Mouse (Mus musculus): ENCODE measurements around the gene Nrg4. TPM values are rescaled to one million over a fixed set of nuclear protein-coding genes. Genes with fewer than 3 reads are reported as not detected.
A peak's percentile ranks its signal among the peaks of the same experiment; 100 is the strongest.

The Nrg4 gene
- total RNA-seq (2021): under 1 TPM; 0.33 to 0.45 TPM
- long read RNA-seq, partial matches to known transcripts: 0 of 1 reads
- long read RNA-seq, other reads (novel, unspliced or antisense): 1 of 1 reads

DNA sequence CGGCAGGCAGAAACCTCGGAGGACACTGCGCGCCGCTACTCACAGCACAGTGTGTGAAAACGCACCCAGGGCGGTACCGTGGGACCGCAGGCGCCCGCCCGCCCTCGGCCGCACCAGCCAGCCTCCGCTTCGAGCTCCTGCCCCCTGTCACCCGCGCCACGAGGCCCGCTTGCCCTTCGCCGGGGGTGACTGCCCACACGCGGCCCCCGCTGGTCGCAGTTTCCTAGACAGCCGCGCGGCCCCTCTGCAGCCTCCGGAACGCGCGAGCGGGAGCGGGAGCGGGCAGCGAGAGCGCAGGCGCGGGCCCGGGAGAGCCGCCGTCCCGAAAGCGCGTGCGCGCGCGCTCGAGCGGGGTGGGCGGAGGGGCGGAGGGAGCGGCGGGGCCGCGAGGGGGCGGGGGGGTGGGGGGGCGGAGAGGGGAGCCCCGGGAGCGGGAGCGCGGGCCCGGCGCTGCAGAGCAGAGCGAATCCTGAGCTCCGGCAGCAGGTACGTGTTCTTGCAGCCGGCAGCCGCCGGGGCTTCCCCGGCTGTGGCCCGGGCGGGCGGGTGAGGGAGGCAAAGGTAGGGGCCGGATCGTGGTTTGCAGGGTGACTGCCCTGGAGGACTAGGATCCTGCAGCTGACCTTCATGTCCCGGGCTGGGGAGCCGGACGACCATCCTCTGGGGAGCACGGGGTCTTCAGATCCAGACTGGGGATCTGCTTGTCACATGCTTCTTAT is at the start of gene Nrg4, which contains the start of gene Tmem266:
TSS of gene Nrg4 (minus strand) at position 330 of the 719 bp plus-strand sequence.
TSS of gene Tmem266 (plus strand) at position 399 of the 719 bp plus-strand sequence.
- DNase-seq (ENCODE audit: low spot score in 2 of 2): peak; percentile 78 to 80

DNA sequence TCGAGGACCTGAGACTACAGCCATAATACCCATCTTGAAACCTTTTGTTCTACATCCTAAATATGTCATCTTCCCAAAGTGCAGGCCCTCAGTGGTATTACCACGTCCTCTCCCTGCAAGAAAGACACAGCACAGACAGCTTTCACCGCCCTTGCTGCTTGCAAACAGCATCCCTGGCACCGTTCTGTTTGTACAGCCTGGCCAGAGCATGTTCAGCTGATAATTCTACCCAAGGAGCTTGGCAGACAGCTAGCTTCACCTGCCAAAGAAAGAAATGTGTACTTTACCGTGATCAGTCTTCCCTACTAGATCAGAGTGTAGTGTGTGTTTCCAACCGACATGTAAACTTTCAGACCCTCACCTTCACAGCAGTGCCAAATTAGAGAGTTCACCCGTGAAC is 45.3 kb upstream of the Nrg4 start:
- no peak for DNase-seq (ENCODE audit: low spot score in 2 of 2)

DNA sequence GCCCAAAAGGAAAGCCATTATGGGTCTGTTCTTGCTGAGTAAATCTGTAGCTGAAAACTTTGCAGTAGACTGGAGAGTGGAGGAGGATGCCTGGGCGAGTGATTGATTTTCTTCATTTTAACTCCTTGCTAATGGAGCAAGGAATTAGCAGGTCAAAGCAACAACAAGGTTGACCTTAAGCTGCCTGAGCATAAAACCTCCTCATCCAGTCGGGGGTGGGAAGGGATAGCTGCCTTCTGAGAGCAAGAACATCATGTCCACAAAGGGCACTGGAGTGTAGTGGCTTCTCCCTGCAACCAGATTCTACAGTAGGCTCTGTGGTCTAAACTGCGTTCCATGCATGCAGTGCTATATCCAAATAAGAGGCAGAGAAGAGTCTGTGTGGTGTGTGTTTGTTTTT is 41.4 kb upstream of the Nrg4 start:
- DNase-seq (ENCODE audit: low spot score in 2 of 2): no peak

DNA sequence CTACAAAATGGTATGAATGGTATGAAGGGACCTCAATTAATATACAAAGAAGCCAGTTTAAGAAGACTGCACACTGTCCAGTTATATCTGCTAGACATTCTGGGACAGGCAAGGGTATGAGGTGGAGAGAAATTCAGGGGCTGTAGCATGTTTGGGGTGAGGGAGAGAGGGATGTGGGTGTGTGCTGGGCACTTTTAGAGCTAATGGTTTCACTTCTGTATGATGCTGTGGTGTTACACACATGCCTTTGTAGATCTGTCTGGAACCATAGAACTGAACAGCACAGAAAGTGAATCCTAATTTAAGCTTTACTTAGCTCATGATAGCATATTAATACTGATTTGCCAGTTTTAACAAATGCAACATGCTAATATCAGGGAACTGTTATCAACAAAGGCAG is 37.1 kb upstream of the Nrg4 start:
- no peak for DNase-seq (ENCODE audit: low spot score in 2 of 2)

DNA sequence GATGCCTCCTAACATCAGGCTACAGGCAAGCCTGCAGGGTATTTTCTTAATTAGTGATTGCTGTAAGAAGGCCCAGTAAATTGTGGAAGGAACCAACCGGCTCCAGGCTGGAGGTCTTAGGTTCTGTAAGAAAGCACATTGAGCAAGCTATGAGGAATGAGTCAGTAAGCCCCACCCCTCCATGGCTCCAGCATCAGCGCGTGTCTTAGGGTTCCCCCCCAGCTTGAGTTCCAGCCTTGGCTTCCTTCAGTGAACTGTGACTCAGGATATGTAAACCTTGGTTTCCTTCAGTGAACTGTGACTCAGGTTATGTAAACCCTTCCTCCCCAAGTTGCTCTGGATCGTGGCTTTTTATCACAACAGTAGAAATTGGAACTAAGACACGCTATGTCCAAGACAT is 35.3 kb upstream of the Nrg4 start:
- no peak for DNase-seq (ENCODE audit: low spot score in 2 of 2)

DNA sequence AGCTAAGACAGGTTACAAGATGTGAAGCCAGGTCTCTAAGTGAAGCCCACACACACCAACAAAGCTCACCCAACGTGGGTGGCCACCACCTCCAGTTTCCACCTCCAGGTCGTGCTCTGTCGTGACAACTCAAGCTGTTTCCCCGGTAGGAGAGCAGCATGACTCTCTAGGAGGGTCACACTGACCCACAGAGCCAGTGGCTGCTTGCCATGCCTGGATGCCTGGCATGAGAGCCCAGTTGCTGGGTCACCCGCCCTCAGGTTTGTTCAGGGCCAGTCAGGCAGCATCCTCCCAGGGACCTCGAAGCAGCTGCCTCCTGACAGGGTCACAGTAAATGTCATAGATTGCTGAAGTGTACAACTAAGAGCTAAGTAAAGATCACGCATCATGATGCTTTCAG is 34.2 kb upstream of the Nrg4 start:
- no peak for DNase-seq (ENCODE audit: low spot score in 2 of 2)

DNA sequence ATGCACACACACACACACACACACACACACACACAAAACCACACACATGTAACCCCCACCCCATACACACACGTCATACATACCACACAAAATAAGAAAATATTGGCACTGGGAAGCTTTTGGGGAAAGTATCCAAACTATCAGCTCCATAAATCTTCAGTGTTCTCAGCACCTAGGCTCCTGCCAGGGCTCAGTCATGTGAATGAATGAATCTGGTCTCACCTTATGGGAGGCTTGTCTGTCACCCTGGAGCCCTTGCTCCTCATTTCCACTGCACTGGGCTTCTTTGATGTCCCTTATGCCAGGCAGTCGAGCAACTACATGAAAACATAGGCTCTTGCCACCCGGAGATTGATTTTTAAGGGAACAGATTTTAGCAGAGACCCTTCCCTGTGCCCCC is 33.7 kb upstream of the Nrg4 start:
- no peak for DNase-seq (ENCODE audit: low spot score in 2 of 2)

DNA sequence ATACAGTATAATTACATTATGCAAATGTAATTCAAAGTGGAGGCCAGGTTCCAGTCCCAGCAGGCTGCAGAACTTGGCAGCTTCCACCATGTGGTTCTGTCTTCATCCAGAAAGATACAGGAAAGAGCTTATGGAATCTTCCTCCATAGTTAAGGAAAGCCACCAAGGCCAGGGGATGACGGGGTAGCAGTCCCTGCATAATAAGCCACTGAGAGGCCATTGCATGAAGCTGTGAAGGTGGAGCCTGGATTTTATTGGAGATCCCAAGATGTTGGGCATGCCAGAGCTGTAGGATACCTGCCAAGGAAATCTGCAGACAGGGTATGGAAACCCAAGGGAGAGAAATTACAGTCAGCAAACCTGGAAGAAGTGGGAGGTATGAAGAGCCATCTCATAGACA is 30.5 kb upstream of the Nrg4 start:
- DNase-seq (ENCODE audit: low spot score in 2 of 2): no peak

DNA sequence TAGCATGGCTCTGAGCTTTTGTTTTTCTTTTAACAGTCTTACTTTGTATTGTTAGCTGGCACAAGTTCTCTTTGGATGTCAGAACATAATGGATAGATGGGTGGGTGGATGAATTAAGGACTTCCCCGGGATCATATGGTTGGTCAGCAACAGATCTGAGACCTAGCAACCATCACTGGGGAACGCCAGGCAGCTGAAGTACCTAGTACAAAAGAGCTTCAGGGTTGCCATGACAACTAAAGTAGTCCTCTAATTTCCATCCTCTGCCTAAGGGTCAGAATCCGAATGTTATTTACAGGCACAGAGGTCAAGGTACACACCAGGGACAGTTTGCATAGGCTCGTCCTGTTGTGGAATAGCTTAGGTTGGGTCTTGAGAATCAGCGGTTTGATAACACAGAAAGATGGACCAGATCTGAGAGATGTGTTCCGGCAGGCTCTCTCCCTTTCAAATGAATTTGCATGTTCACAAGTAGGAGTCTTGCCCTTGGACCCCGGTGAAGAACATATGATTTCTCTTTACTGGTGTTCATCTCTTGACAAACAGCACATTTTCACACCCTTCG is 28.7 kb upstream of the Nrg4 start:
- peak in 1 of 2 experiments; percentile 21 for DNase-seq (ENCODE audit: low spot score in 2 of 2)

DNA sequence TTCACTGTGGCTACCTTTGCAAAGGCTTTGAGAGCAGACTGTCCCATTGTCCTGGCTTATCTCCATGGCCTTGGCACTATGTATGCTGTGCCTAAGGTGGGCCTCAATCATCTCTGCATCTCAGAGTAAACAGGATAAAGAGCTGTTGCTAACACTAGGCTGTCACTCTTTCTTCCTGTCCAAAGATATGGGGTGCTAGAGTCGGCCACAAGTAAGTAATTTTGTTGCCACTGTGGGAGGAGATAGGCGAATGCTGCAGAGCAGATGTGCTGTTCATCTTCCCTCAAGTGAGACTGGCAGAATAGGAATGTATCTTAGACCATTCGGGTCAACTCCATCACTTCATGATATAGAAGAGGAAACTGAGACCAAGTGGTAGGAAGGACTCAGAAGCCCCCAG is 28.0 kb upstream of the Nrg4 start:
- no peak for DNase-seq (ENCODE audit: low spot score in 2 of 2)

DNA sequence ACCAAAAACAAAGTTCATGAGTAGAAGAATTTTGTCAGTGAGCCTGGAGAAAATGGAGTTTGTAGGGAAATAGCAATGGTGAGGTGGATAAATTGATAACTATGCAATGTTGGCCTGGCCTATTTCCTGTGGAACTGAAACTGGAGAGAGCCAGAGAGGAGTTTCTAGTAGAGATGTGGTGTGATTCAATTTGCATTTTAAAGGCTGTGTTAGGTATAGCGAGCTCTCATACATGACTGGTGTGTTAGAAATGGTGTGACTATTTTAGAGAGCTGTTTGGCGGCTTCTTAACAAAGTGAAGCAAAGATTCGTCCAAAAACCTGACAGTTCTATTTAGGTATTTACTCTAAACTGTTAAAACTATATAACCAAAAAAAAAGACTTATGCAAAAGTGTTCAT is 22.0 kb upstream of the Nrg4 start:
- no peak for DNase-seq (ENCODE audit: low spot score in 2 of 2)

DNA sequence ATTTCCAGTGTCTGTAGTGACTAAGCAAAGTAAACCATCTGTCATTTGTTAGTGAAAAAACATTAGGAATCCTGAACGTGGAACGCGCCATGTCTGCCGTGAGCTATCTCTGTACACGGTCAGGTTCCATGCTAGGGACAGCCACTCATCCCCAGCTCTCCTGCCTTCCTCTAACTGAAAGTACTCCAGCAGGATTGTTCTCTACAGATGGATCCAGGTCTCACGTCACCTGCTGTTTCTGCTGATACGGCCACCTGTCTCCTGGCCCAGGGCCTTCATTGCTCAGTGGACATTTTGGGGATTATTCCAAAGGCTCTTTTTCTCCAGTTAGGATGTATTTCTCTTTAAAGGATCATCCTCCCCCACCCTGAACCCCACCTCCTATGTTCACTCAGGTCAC is 18.7 kb upstream of the Nrg4 start:
- DNase-seq (ENCODE audit: low spot score in 2 of 2): no peak

DNA sequence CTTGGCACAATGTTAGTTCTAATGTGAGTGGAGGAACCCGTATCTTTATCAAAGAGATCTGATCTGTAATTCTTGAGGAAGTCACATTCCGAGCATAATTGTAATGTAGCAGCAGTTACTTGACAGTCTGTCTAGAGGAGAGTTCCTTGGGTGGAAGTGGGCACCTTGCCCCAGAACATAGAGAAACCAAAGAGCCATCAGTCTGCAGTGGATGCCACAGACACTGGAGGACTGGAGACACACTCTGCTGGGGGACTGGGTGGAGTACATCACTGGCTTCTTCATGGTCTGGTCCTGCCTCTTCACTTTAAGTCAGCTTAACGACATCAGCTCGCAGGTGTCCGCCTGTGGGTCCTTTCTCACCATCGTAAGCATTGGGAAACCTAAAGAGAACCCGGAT is 17.5 kb upstream of the Nrg4 start:
- DNase-seq (ENCODE audit: low spot score in 2 of 2): no peak

DNA sequence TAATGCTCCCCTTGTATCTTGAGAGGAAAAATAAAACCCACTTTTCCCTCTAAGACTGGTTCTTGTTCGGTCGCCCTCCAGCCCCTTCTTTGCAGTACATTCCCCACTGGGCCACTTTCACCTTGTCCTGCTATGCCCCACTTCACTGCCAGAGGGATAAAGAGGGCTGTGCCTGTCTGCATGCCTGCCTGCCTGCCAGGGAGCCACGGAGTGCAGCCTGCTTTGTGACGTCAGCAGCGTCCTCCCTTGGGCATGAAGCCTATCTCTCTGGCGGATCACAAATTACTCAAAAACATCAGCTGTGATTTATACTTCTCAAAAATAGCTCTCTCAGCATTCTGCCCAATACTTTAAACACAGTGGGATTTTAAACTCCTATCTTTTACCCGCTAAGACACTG is 6.3 kb upstream of the Nrg4 start:
- DNase-seq (ENCODE audit: low spot score in 2 of 2): peak in 1 of 2 experiments; percentile 60

DNA sequence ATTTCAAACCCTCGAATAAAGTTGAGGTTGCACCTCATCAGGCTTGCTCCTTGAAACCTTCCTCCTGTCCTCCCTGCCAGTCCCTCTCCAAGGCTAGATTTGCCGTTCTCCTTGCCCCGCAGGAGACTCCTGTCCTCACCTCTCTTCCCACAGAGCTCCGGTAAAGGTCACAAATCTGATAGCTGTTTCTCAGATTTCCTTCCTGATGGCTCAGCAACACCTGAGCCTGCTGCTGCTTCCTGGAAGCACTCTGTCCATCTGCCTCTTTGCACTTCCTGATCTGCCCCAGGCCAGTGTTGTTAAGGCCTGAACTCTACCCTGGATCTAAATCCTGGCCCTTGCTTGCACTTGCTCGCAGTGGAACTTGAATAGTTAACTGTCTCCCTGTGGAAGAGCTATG is 5.8 kb upstream of the Nrg4 start:
- DNase-seq (ENCODE audit: low spot score in 2 of 2): no peak

DNA sequence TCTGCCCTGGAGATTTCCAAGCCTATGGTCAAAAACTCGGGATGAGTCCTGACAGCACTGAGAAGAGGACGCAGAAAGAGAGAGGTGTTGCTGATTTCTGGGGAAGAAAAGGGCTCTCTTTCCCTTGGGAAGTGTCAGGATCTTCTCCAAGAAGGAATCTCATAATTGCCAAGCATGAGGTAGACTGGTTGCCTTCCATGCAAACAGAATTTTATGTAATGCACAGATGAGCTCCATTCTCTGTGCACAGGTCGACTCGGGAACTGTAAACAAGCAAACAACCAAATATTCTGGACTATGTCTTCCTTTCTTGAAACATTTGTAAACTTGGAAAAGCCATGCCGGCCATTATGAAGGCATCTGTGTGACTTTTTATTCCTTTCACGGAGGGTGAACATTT is 2.8 kb upstream of the Nrg4 start:
- DNase-seq (ENCODE audit: low spot score in 2 of 2): no peak

DNA sequence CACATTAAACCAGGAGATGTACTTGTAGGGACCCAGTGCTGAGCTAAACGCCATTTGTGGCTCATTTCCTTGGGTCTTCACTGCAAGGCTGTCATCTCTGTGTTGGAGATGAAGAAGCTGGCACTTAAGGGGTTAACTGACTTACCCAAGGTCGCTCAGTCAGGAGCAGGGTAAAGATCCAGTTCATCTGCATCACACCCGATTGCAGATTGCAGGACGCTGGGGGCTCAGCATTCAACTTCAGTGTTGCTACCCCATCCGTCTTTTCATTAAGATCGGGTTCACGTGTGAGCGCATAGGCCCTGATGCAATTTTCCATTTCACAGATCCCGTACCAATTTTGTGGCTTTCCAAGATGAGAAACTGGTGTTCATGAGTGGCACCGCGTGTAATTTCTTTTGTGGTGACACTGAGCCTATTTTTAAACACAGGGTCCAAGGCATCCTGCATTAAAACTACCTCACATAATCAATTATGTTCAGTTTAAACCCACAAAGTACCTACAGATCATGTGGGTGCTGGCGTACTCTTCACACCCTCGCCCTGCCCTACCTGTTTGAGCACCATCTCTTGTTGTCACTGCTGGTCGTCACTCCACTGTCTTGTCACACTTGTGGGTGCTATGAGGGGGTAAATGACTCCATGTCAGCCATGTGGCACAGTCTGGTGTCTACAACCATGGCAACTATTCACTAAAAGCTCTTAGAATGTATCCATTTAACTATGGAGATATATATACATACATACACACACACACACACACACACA is 1.7 kb upstream of the Nrg4 start:
- DNase-seq (ENCODE audit: low spot score in 2 of 2): no peak

DNA sequence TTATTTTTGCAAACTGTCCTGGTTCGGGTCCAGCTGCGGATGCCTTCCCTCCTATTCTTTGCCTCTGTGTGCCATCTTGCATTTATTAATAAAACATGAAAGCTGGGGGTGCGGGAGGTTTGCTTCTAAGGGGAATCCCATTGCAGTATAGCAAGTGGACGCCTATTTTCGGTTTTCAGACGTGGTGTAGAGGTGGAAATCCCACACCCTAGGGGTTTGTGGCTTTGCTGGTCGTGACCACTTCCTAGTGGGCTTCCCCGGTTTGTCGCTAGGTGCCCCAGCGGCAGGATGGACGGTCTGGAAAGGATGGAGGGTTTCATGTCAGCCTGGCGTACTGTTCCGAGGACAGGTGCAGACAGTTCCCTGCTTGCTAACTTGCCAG is 581 bp upstream of the Nrg4 start:
- DNase-seq (ENCODE audit: low spot score in 2 of 2): peak in 1 of 2 experiments; percentile 18

DNA sequence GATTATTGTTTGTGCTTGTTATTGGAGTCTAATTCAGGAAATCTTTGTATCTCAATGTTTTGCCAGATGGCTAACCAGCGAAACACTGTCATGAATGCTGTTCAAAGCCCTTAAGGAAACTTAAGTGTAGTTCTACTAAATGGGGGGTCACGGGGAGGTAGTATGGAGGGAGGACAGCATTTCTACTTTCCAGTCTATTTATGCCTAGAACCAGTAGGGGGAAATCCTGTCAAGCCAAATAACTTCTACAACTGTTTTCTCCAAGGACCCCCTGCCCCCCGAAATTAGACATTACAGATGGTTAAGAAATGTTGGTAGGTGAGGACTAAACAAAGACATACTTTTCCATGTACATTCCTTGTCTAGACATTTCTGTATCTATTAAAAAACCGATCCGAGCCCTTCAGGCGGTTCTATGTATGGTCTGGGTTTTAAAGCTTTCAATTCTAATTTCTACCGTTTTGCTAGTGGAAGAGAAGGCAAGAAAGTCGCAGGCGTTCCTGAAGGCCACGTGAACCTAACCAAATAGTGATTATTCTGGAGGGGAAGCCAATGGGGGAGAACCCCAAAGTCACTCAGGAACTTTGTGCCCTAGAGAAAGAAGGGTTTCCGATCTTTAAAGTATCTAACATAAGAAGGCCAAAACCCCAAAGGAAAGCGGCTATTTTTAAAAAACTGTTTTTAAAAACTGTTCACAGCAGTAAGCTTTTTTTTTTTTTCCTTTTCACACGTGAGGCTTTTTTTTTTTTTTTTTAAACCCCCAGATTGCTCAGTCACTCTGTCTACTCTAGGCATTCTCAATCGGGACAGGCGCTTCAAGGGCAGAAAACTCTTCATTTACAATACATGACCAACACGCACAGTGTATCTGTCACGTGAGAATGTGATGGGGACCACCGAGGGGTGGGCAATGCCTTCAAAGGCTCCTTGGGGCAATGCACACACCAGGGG is 805 bp downstream of the Nrg4 start:
- DNase-seq (ENCODE audit: low spot score in 2 of 2): no peak

DNA sequence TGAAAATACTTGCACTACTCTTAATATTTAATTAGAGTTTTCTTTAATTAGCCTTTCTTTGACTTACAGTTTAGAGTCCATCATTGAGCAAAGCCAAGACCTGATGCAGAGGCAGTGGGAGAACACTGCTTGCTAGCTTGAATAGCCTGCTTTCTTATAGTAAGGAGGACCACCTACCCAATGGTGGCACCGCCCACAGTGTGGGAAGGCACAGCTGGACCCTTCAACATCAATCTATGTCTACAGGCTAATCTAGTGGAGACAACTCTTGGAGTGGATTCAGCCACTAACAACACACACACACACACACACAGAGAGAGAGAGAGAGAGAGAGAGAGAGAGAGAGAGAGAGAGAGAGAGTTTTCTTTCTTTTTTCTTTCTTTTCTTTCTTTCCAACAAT is 1.6 kb downstream of the Nrg4 start:
- no peak for DNase-seq (ENCODE audit: low spot score in 2 of 2)

DNA sequence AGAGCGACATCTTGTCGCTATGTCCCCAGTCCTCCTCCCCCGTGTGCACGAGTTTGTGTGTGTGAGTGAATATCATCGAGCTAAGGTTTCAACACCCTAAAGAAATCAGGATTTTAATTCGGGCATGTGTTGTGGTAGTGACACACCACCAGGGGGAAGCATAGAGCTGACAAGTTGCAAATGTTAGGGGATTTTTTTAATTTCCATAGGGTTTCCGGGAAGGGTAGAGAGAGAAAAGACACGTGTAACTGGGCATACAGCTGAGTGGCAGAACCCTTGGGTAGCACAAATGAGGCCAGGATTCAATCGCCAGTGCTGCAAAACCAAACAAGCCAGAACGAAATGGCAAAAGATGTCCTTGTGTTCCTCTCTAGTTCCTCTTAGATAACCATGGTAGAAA is 2.1 kb downstream of the Nrg4 start:
- DNase-seq (ENCODE audit: low spot score in 2 of 2): peak in 1 of 2 experiments; percentile 25

Data from layer of hippocampus, adult 18-20 months (tissue).